Mouse (Mus musculus): ENCODE measurements at regions not wholly inside any gene's neighbourhood (a gene's known extent, or its start where the extent isn't known, plus 50 kb on each side); places are given as distances from the start of the nearest gene placed in this dataset.

GRCm38 (mm10) chr9:31682893-31683292, 218.6 kb upstream of the Tmem45b start:
- TF ChIP-seq POLR2A (IDR thresholded peaks at IDR 0.05; ENCODE audit: insufficient read depth, low read depth, low read length) = no peak
- TF ChIP-seq CTCF (IDR thresholded peaks at IDR 0.05; ENCODE audit: insufficient read depth, low read depth, low read length) = no peak
